Mouse (Mus musculus) heart, postnatal 25 days (tissue): Measurements from ENCODE around the gene Zbtb9. TPM values are rescaled to one million over a fixed set of nuclear protein-coding genes. Genes with fewer than 3 reads are reported as not detected.

Source experiments
- DNase-seq: peaks from one replicate; pipeline ENCODE4 v3.0.0; 2022; ENCODE audit warnings: low spot score
- intact Hi-C: fragments of 180-260 bp; cut with DNase I; formaldehyde crosslinking; loops from one replicate; pipeline ENCODE4 v1.15.1; 2025
- total RNA-seq, 2 experiments: library from RNA; stranded (reverse); gene quantifications; 2 replicates each; pipeline ENCODE4 v1.2.3; 2021

The Zbtb9 gene
- total RNA-seq, 2 experiments from 2014 or later = 2.9 to 3.8 TPM

DNA sequence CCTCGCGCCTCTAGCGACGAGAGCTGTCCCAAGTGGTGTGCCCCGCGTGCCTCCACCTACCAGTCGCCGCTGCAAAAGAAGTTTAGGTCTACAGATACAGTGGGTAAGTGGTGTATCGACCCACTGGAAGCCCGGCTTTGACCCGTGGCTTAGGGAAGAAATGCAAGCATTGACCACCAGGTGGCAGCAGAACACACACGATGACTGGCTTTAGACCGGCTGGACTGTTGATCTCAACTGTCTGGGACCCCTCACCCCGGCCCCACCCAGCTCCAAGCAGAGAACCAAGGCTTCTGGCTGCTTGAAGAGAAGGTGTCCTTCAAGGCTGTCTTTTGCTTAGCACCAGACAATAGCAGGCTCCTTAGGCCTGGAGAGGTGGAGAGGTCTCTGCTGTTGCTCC lies 59.9 kb downstream of the Zbtb9 start:
- peak; percentile 47 for DNase-seq
- intact Hi-C loops = loop anchor here (1.0 to 10.0 kb wide), 3 partner anchors 52 to 492 kb away; partner anchors contain the start of gene Grm4

DNA sequence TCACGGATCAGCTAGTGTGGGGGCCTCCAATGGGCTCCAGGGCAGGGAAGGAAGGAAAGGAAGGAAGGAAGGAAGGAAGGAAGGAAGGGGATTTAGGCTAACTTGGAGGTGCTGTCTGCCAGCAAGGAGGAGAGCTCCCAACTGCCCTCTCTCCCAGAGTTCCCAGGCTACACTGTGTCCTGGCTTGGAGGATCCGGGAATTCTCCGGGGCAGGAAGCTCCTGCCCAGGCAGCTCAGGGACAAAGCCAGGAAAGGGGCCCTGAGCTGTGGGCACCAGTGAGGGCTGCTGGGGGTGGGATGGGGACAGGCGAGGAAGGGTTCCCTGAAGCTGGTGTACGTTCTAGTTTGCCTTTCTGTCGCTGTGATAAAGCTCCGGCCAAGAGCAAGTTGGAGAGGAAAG lies 63.5 kb downstream of the Zbtb9 start:
- no peak for DNase-seq
- intact Hi-C loops = loop anchor here (2.0 to 10.0 kb wide), 2 partner anchors 84 to 488 kb away; partner anchors contain the start of gene Grm4

DNA sequence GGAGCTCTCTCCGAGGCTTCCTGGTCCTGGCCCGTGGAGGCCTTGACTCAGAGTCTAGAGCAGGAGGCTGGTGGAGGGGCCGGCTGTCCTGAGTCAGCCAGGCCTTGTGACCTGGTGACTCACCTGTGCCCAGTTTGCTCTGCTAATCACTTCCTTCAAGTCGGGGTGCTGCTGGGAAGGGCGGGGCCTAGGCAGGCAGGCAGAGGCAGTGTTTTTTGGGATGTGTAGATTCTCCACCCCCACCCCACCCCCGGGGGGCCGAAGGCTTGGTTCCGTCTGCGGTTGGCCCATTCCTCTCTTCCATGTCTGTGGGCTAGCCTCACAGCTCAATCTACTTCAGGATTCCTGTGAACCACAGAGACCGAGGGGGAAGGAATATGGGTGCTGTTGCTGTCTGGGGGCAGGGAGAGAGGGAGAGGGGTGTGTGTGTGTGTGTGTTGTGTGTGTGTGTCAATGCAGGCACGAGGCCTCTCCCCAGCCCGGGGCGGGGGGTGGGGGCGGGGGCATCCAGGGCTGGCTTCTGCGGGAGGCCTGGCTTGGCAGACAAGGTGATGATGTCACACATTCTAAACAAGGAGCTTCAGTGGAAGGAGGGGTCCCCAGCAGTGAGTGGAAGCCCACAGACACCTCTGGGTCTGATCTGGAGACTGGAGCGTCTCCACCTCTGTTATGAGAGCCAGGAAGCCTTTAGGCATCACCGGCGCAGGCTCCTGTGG lies 65.5 kb downstream of the Zbtb9 start:
- no peak for DNase-seq
- intact Hi-C loops = loop anchor here (10.0 kb wide), 1 partner anchor 486 kb away; the partner anchor contains the start of gene Grm4

DNA sequence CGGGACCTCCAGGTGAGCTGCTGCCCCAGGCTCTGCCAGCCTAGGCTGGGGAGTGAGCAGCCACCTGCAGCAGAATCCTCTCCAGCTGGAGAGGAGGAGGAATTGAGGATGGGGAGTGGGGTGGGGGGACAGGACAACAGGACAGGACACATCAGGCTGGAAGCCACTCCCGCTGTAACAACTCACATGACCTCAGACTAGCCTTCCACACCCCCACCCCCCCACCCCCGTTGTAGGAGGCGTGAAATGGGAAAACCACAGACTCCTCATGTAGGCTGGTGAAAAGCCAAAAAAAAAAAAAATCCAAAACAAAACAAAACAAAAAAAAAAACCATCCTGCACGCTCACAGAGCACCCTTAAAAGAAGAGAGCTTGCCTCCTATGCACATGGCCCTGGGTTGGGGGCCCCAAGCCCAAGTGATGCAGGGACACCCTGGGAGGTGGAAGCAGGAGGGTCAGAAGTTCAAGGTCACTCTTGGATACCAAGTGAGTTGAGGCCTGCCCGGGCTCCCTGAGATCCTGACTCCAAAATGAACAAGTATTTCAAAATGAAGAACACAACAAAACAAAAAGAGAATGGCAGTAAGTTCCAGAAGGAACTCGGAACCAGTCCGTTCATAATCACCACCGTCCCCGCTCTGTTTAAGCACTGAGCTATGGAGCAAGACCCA lies 66.6 kb downstream of the Zbtb9 start:
- intact Hi-C loops = loop anchor here (10.0 kb wide), 1 partner anchor 485 kb away; the partner anchor contains the start of gene Grm4
- no peak for DNase-seq

DNA sequence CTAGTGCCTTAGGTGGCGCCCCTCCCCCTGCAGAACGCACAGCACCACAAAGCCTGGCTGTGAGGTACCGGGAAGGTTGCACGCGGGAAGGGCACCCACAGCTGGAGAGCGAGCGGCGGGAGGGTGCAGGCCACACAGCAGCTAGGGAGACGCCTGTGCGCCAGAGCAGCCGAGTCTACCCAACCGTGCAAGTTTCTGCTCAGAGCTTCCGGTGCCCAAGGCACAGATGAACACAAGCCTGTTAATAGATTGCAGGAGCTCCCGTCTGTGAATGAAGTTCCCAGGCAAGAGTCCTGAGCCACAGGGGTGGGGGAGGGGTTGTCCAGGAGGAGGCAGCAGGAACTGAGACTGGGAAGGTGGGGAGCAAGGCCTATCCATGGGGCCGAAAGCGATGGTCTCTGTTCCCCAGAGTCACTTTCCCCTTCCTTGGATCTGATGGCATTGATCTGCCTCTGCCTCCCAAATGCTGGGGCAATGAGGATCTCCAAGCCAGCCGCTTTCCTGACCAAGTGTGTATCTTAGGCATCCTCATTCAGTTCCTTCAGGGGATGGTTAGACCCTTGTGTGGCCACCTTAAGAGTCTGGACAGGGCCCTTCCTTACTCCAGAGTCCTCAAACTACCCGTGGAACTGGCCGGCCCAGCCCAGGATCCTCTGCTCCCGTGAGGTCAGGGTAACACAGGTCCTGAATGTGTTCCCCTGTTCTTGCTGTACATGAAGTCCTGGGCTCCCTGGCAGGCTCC lies 67.5 kb downstream of the Zbtb9 start:
- intact Hi-C loops = no loop called here
- DNase-seq = no peak

DNA sequence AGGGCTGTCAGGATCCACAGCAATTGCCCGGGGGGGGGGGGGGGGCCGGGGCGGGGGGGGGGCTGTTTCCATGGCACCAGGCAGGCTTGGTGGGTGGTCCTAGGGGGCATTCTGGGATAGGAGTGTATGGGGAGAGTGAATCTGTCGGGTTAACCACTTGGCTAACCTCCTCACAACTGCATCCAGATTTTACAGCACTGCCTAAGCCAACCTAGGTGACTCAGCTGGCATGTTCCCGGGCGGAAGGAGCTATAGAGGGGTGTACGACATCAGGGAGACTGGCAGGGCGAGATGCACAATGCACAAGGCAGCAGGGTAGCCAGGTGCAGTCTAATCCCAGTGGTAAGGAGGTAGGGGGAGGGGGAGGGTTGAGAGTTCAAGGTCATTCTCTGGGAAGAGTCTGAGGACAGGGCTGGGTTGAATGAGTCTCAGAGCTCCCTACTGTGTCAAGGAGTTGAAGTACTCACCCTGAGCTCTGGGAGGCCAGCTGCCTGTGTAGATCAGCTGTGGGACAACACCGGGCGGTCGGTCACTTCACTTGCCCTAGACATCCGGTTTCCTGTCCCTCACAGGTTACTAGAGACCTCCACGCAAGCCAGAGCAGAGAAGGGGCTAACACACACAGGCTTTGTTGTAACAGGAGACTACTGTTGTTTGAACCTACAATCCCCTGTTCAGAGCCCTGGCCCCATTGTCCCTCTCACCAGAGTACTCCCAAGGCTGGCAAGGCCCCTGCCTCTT lies 68.2 kb downstream of the Zbtb9 start:
- intact Hi-C loops = no loop called here
- DNase-seq = no peak

DNA sequence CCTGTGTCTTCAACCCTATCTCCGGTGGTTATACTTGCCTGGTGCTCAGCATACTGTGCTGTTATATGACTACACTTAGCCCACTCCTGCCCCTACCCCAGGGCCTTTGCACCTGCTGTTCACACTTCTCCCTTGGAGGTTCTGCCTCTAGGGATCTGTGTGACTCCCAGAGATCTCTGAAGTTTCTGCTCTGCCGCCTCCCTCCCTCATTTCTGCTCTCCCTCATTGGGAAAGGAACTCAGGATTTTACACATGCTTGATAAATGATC lies 68.8 kb downstream of the Zbtb9 start:
- intact Hi-C loops = no loop called here
- DNase-seq = no peak

DNA sequence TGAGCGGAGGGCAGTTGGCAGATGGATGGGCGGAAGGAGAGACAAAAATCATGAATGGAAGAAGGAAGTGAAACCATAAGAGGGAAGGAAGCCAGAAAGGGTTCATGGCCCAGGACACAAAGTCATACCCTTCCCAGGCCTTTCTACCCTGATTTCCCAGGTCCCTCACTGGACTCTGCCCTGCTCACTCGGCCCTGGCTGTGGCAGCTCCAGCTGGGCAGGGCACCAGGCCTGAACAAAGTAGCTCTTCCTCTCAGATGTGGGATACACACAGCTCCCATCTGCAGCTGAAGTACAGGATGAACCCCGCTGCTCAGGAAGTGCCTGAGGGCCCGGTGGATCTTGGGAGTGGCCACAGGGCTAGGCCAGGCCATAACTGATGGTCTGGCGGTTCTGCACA lies 69.9 kb downstream of the Zbtb9 start:
- intact Hi-C loops = no loop called here
- no peak for DNase-seq

DNA sequence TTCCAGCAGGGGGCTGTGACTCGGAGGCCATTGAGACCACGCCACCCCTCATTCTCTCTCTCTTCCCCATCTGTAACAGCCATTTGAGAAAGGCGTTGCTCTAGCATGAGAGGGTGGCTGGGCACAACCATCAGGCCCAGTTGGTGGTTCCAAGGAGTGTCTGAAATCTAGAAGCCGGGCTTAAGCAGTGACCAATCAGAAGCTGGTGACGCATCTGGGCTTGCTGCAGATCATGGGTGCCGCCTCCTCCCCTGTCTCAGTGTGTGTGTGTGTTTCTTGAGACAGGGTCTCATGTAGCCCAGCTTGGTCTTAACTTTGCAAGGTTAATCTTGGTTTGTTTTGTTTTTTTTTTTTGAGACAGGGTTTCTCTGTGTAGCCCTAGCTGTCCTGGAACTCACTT lies 72.2 kb downstream of the Zbtb9 start:
- no peak for DNase-seq
- intact Hi-C loops = no loop called here

DNA sequence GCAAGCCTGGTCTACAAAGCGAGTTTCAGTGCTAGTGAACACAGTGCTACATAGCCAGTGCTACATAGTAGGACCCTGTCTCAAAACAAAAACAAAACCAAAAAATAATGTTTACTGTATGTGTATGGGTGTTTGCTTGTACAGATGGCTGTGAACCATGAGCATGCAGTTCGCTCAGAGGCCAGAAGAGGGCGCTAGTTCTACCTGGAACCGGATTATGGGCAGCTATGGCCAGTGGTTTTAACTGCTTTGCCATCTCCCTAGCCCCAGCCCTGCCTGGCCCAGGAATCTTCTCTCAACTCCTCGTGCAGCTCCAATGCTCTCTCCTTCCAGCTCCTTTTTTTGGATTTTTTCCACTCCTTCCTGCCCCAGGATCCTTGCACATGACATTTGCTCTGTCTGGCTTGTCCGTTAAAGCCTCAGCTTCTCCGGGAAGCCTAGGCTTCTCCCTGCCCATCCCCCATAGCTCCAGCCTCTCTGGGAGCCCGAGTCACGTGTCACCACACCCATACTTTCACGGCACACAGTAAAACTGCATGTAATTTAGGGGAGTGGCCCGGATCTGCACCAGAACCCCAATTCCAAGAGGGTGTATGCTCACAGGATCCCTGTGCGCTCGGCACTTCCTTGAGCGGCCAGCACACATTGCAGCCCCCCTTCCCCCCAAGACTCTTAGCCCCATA lies 74.9 kb downstream of the Zbtb9 start:
- no peak for DNase-seq
- intact Hi-C loops = no loop called here

DNA sequence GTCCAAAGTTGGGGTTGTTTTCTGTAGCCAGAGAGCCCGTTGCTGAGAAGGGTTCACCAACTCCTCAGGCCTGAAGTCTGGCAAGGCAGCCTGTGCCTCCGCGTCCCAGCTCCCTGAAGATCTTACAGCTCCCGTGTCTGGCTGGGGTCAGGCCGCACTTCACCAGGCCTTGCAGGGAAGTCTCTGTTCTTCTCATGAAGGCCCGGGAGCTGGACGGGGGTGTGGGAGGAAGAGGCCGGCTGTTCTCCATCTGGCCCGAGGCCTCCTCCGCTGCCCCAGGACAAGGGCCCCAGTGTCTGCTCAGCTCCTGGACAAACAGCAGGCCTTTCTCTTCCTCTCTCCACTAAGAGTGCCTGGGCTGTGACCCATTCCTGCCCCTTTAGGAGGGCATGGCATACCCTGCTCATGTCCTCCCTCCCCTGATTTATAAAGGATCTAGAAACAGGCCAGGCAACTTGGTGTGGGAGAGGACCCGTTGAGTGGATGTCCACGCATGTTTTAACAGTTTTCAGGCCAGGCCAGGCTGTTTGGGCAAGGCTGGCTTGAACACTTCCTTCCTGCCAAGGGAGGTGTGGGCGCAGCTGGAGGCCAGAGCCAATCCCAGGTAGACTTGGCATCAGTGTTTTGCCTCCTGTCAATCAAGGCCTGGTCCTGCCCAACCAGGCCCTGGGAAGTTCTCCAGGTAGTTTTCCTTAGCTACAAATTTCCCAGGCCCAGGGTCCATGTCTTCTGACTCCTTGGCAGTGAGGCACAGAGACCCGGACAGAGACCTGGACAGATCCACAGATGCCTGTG lies 75.7 kb downstream of the Zbtb9 start:
- DNase-seq = peak; percentile 26
- intact Hi-C loops = no loop called here

DNA sequence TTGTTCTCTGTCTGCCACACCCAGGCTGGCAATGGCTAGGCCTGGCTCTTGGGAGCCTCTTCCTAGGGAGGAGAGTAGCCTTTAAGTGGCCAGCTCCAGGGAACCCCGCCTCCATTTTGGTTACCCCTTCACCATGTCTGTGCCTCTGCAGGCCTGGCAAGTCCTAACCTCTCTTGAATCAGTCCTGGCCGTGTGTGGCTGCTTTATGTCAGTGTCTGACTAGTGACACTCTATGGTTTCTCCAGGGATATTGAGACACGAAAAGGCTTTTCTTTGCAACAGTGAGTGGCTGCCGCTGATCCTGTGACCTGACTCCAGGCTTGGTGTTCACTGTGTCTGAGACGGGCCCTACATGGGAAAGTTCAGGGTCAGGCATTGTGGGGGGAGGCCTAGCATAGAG lies 77.9 kb downstream of the Zbtb9 start:
- no peak for DNase-seq
- intact Hi-C loops = no loop called here

DNA sequence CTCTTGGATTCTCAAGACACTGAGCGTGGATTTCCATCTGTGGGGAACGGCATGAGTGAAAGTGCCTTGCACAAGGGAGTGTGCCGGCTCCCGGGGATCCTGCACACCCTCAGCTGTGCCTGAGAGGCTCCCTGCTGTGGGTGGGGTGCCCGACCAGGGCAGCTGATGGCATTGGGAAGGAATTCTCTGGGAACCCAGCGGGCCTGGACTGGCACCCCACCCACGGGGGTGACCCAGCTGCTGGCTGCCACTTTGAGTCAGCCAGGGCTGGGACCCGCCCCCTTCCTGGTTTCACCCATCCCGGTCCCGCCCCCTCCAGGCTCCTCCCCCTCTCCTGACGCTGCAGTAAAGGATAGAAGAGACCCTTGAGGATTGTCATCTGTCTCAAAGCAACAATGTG lies 78.5 kb downstream of the Zbtb9 start:
- intact Hi-C loops = no loop called here
- peak; percentile 33 for DNase-seq

DNA sequence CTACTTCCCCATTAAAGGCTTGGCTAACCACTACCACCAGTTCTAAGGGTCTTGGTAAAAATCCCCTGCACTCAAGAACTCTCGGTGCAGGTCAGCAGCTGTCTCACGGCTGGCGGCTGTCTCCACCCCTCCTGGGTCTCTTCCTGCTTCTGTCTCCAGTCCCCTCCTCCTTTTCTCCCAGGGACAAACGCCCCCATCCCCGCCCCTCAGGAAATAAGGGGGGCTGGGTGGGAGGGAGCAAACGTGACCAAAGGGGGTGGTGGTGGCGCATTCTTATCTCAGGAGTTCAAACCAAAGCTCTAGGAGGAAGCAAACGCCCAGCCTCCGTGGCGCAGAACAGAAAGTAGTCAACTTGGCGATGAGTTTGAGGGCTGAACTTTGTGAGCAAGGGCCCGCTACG lies 83.2 kb downstream of the Zbtb9 start:
- intact Hi-C loops = no loop called here
- peak; percentile 70 for DNase-seq

DNA sequence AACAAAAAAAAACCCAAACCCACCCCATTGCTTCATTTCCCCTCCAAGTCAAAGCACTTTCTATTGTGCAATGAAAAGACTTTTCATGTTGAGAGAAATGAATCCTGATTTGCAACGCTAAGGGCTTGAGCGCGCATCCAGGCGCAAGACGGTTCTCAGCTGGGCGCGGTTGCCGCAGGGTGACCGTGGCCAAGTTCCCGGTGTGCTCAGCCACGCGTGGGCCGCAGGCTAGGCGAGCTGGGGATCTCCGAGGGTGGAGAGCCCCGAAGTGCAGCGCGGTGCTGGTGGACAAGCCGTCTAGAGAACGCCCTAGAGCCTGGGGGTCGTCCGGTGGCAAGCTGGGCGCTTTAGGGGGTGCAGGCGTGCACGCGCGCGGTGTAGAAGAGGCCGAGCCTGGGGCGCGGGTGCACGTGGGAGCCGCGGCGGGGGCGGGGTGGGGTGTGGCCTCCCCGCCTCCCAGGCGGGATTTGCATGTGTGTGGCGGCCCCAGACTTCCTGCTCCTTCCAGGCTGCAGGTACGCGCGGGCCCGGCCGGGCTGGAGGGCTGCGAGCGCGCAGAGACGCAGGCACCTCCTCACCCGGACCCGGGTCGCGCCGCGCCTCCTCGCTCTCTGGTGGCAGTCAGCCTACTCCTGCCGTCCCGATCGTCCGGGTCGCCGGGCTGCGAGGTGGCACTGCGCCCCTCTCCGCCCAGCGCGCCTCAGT lies 84.0 kb downstream of the Zbtb9 start, which contains the start of gene Itpr3:
Gene Itpr3, plus strand, starts transcription at position 493 of the 705 bp plus-strand sequence.
- DNase-seq = peak; percentile 67

DNA sequence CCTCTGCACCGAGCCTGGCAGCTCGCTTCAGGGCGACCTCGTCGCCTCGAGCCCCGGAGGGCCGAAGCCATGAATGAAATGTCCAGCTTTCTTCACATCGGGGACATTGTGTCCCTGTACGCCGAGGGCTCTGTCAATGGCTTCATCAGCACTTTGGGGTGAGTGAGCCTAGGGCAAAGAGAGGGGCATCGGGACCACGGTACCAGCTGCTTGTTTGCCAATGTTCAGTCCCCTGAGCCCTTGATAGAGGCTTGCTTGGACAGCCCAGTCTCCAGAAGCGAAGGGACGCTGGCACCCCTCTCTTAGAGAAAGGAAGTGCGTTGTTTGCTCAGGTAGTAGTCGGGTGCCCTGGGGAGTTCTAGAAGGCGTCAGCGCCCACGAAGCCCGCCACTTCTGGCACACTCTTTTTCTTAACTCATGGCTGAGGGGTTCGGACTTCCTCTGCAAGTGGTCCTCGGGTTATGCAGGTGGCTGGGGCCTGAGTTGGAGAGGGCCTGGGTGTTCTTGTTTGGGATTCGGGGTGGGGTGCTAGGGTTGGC lies 84.6 kb downstream of the Zbtb9 start:
- intact Hi-C loops = no loop called here
- DNase-seq = no peak

More for the DNA sequence above, 84.0 kb downstream of the Zbtb9 start, which contains the start of gene Itpr3:
- intact Hi-C loops = no loop called here
